Mouse (Mus musculus): ENCODE results near the gene Cttnbp2nl.

- no peak for TF ChIP-seq POLR2A (IDR thresholded peaks at IDR 0.05; ENCODE audit: low read depth, low read length)
- TF ChIP-seq CTCF (conservative IDR thresholded peaks at IDR 0.05; ENCODE audit: insufficient read depth, insufficient read length, low read depth, low read length), result no peak
These were observed 592 bp downstream of the Cttnbp2nl start for GRCm38 (mm10) chr3:105052171-105052936.

Data from kidney, adult 2 months (tissue).